Mouse (Mus musculus): ENCODE results near the gene Psenen. TPM values are rescaled to one million over a fixed set of nuclear protein-coding genes. Genes with fewer than 3 reads are reported as not detected.

Gene Psenen
- polyA plus RNA-seq, 1 experiment from 2014 or later, result 106 TPM

- Histone ChIP-seq H3K4me1 (replicated peaks) (peaks cover 10% of the 10 kb centered on the region), H3K9me3 (replicated peaks) (no peaks in the 10 kb centered on the region), H3K4me2 (no peak overlapping the region), H3K4me3 (no peak overlapping the region), H3K36me3 (no peaks in the 10 kb centered on the region), H3K27me3 (0 out of 2 replicates have a peak, but pooled peaks cover 2% of the 10 kb centered on the region), H3K9ac (no peak overlapping the region), H3K27ac (no peak overlapping the region)
- 62% methylated on average over 5 of the region's 5 CpGs for WGBS
- no peak for ATAC-seq (replicated peaks; ENCODE audit: insufficient number of reproducible peaks, insufficient read depth, low FRiP score, low read depth)
Observed at GRCm38 (mm10) chr7:30596811-30597210, 33.4 kb upstream of the Psenen start.

GRCm38 (mm10) chr7:30596093-30596492 is 32.7 kb upstream of the Psenen start:
- no peak overlapping the region for H3K9ac ChIP-seq
- H3K27me3 ChIP-seq, result 0 out of 2 replicates have a peak, but pooled peaks cover 2% of the 10 kb centered on the region
- WGBS, result 73% methylated on average over 5 of the region's 5 CpGs
- H3K4me2 ChIP-seq, result no peak overlapping the region
- H3K4me3 ChIP-seq, result no peak overlapping the region
- H3K36me3 ChIP-seq, result no peaks in the 10 kb centered on the region
- H3K9me3 ChIP-seq (replicated peaks), result no peaks in the 10 kb centered on the region
- ATAC-seq (replicated peaks; ENCODE audit: insufficient number of reproducible peaks, insufficient read depth, low FRiP score, low read depth), result no peak
- peaks cover 10% of the 10 kb centered on the region for H3K4me1 ChIP-seq (replicated peaks)
- H3K27ac ChIP-seq, result no peak overlapping the region

- Histone ChIP-seq H3K9me3 (replicated peaks) (no peaks in the 10 kb centered on the region), H3K4me1 (replicated peaks) (peaks cover 7% of the 10 kb centered on the region), H3K4me2 (no peak overlapping the region), H3K4me3 (no peak overlapping the region), H3K36me3 (no peaks in the 10 kb centered on the region), H3K9ac (no peak overlapping the region), H3K27ac (no peak overlapping the region), H3K27me3 (0 out of 2 replicates have a peak, but pooled peaks cover 2% of the 10 kb centered on the region)
- ATAC-seq (replicated peaks; ENCODE audit: insufficient number of reproducible peaks, insufficient read depth, low FRiP score, low read depth), result no peak
- 63% methylated on average over 4 of the region's 4 CpGs for WGBS
Observed at GRCm38 (mm10) chr7:30594510-30595024, 31.1 kb upstream of the Psenen start.

GRCm38 (mm10) chr7:30593579-30594509 is 30.4 kb upstream of the Psenen start:
- ATAC-seq (replicated peaks; ENCODE audit: insufficient number of reproducible peaks, insufficient read depth, low FRiP score, low read depth), result no peak
- WGBS, result 64% methylated on average over 10 of the region's 10 CpGs
- Histone ChIP-seq H3K9me3 (replicated peaks) (no peaks in the 10 kb centered on the region), H3K36me3 (no peaks in the 10 kb centered on the region), H3K4me2 (no peak overlapping the region), H3K27me3 (0 out of 2 replicates have a peak, but pooled peaks cover 2% of the 10 kb centered on the region), H3K4me3 (no peak overlapping the region), H3K4me1 (replicated peaks) (peaks cover 6% of the 10 kb centered on the region), H3K27ac (no peak overlapping the region), H3K9ac (no peak overlapping the region)

GRCm38 (mm10) chr7:30592772-30593423 is 29.5 kb upstream of the Psenen start:
- no peak for ATAC-seq (replicated peaks; ENCODE audit: insufficient number of reproducible peaks, insufficient read depth, low FRiP score, low read depth)
- Histone ChIP-seq H3K4me3 (no peak overlapping the region), H3K4me2 (no peak overlapping the region), H3K36me3 (no peaks in the 10 kb centered on the region), H3K4me1 (replicated peaks) (peaks cover 6% of the 10 kb centered on the region), H3K27me3 (0 out of 2 replicates have a peak, but pooled peaks cover 2% of the 10 kb centered on the region), H3K9me3 (replicated peaks) (no peaks in the 10 kb centered on the region), H3K27ac (no peak overlapping the region), H3K9ac (no peak overlapping the region)
- 42% methylated on average over 5 of the region's 5 CpGs for WGBS

- no peak overlapping the region for H3K27ac ChIP-seq
- H3K4me2 ChIP-seq, result no peak overlapping the region
- peaks cover 19% of the 10 kb centered on the region for H3K4me1 ChIP-seq (replicated peaks)
- 0 out of 2 replicates have a peak, but pooled peaks cover 2% of the 10 kb centered on the region for H3K27me3 ChIP-seq
- no peak for ATAC-seq (replicated peaks; ENCODE audit: insufficient number of reproducible peaks, insufficient read depth, low FRiP score, low read depth)
- H3K4me3 ChIP-seq, result no peak overlapping the region
- no peaks in the 10 kb centered on the region for H3K36me3 ChIP-seq
- H3K9me3 ChIP-seq (replicated peaks), result no peaks in the 10 kb centered on the region
- no peak overlapping the region for H3K9ac ChIP-seq
- WGBS, result 50% methylated on average over 4 of the region's 4 CpGs
Observed at GRCm38 (mm10) chr7:30591605-30591951, 28.2 kb upstream of the Psenen start.

- no peaks in the 10 kb centered on the region for H3K9me3 ChIP-seq (replicated peaks)
- H3K4me3 ChIP-seq, result no peak overlapping the region
- peaks cover 22% of the 10 kb centered on the region for H3K4me1 ChIP-seq (replicated peaks)
- H3K9ac ChIP-seq, result no peak overlapping the region
- peaks cover 3% of the 10 kb centered on the region; the same call in 1 of the 2 replicates for H3K36me3 ChIP-seq
- WGBS, result 77% methylated on average over 9 of the region's 9 CpGs
- ATAC-seq (replicated peaks; ENCODE audit: insufficient number of reproducible peaks, insufficient read depth, low FRiP score, low read depth), result no peak
- H3K27me3 ChIP-seq, result 0 out of 2 replicates have a peak, but pooled peaks cover 2% of the 10 kb centered on the region
- H3K27ac ChIP-seq, result no peak overlapping the region
- no peak overlapping the region for H3K4me2 ChIP-seq
Observed at GRCm38 (mm10) chr7:30590927-30591604, 27.6 kb upstream of the Psenen start.

- peak overlapping the region; percentile 87 for H3K4me2 ChIP-seq
- WGBS, result 27% methylated on average over 40 of the region's 40 CpGs
- peak; percentile 62 for ATAC-seq (replicated peaks; ENCODE audit: insufficient number of reproducible peaks, insufficient read depth, low FRiP score, low read depth)
Observed at GRCm38 (mm10) chr7:30589435-30590301, 26.2 kb upstream of the Psenen start.

GRCm38 (mm10) chr7:30588676-30589434 is 25.4 kb upstream of the Psenen start, which contains the start of gene Kmt2b:
Gene Kmt2b (minus strand): TSS chr7:30588726.
- Histone ChIP-seq H3K27ac (peak within 1 kb of the TSS; percentile 95), H3K27me3 (no peaks in the 10 kb centered on the region), H3K36me3 (peaks cover 19% of the 10 kb centered on the region), H3K9ac (peak within 1 kb of the TSS; percentile 99), H3K4me2 (peak within 1 kb of the TSS; percentile 87), H3K4me1 (replicated peaks) (peaks cover 22% of the 10 kb centered on the region), H3K4me3 (peak within 1 kb of the TSS; percentile 99), H3K9me3 (replicated peaks) (no peaks in the 10 kb centered on the region)
- ATAC-seq (replicated peaks; ENCODE audit: insufficient number of reproducible peaks, insufficient read depth, low FRiP score, low read depth), result peak; percentile 95
- WGBS, result under 1% methylated on average over 54 of the region's 68 CpGs

More at GRCm38 (mm10) chr7:30589435-30590301, 26.2 kb upstream of the Psenen start:
- H3K27ac ChIP-seq, result peak overlapping the region; percentile 95
- H3K27me3 ChIP-seq, result 0 out of 2 replicates have a peak, but pooled peaks cover 2% of the 10 kb centered on the region
- H3K9me3 ChIP-seq (replicated peaks), result no peaks in the 10 kb centered on the region
- peak overlapping the region; percentile 99 for H3K4me3 ChIP-seq
- H3K36me3 ChIP-seq, result peaks cover 11% of the 10 kb centered on the region
- H3K4me1 ChIP-seq (replicated peaks), result peaks cover 22% of the 10 kb centered on the region
- peak overlapping the region; percentile 99 for H3K9ac ChIP-seq

Measured in heart, embryonic 15.5 days (tissue).